Mouse (Mus musculus) ZHBTc4 (cell line): ENCODE results near the gene Gid4.

Experiments
- DNase-seq: peaks from one replicate; pipeline ENCODE4 v3.0.0-alpha.2; 2011; ENCODE audit warnings: low read depth, low spot score

Gid4 gene

DNA sequence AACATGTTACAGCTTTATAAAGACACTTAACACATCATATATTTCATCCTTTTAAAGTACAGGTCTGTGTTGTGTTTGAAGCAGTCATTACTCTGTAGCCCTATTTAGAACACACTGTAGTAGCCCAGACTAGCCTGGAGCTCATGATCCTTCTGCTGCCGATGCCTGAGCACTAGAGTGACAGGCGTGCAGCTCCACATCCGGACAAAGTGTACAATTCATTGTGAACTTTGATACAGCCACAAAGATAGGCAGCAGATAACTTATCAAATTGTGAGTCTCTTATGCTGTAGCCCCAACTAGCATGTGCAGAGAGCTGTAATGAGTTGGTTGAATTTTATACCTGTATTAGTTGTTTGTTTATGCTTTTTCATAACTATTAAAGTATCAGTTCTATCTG lies 10.7 kb downstream of the Gid4 start:
- DNase-seq: no peak

DNA sequence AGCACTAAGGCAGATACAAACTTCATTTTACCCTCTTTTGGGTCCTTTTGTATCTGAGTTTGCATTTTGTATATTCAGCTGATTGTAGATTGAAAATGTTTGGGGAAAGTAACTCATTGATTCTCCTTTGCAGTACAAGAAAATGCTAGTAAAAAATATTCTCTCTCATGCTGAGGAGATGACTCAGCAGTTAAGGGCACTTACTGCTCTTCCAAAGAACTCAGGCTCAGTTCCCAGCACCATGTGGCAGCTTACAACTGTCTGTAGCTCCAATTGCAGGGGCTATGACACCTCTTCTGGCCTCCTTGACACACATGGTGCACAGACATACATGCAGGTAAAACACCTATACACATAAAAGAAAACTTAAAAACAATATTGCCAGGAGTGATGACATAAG lies 16.6 kb downstream of the Gid4 start:
- DNase-seq: no peak

DNA sequence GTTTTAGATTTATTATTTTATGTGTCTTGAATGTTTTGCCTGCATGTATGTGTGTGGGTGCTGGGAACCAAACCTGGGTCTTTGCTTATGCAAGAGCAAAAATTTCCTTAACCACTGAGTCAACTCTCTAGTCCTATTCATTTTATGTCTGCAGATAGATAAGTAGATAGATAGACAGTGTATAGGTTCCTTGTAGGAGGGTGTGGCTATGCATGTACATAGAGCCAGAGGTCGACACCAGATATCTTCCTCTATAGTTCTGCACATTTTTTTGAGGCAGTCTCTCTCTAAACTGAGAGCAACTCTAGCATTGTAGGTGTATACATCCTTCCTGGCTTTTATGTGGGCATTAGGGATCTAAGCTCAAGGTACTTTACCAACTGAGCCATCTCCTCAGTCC lies 18.2 kb downstream of the Gid4 start:
- DNase-seq: no peak

DNA sequence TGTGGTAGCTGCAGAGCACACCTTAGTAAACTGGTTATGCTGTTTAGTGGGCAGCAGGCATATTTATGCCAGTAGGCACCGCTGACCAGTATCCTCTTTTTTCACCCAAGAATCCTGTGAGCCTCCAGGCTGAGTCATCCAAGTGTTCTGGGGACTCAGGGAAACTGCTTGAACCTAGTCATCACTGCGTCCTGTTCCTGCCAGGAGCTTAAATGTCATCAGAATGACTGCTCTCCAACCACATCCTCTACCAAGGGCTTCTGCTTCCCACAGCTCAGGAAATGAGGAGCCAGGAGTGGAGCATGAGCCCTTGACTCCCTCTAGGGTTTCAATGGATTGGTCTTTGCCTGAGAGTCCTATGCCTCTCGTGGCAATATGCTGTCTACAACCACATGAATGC lies 19.7 kb downstream of the Gid4 start:
- no peak for DNase-seq

DNA sequence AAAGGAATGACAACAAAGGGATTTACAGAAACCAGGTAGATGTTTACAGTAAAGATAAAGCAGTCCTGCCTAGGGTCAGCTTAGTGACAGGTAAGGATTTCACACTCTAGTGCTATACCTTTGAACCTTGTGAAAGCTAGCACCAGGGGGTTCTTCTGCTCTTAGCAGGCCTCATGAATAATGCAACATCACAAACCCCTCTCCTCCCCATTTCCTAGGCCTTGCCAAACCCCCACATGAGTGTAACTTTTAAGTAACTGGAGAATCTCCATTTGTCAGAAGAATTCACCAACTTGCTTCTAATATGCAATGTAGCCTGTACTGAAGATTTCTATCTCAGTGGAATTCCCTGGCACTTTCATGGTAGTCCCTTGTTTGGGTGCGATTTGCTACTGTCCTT lies 22.7 kb downstream of the Gid4 start:
- peak; percentile 70 for DNase-seq

DNA sequence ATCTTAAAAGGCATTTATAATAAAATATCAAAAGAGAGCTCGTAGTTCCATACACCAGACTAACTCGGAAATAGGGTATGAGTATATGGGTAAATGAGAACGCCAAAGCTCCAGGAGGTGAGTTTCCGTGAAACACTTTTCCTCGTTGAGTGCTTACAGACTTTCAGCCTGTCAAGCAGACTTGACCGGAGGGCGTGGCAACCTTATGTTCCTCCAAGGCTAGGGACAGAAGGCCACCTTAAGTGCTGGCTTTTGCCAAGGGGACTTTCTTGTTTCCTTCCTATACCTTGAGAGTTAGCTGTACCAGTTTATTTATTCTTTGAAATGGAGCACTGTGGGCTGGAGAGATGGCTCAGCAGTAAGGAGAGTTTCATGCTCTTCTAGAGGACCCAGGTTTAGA lies 23.2 kb downstream of the Gid4 start:
- peak; percentile 88 for DNase-seq

DNA sequence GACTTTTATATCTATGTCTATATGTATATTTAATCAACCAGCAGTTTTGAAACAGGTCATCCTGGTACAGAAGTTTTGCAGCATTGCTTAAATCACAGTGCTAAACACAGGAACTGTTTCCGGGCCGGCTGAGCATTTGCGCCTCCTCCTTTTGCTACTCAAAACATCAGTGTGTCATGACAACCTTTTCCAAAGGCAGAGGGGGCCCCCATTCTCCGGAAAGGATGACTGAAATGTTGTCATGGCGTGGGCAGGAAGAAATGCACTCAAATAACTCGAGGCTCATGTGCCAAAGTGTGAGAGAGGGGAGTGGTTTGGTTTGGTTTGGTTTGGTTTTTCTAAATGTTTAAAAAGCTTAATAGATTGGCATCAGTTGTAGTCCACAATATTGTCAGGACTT lies 26.0 kb downstream of the Gid4 start:
- no peak for DNase-seq

DNA sequence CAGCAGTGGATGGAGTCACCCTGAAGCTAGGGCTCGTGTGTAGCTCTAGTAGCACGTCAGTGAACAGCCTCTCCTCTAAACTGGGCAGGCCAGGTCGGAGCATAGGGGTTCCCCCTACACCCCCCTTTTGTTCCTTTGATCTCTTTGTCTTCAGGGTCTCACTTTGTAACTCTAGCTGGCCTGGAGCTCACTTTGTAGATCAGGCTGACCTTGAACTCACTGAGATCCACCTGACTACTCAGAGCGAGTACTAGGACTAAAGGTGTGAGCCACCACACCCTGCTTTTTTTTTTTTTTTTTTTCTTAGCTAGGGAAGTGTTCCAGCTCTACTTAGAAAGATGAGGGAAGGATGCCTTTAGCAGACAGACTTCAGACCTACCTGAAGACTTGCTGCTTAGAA lies 27.1 kb downstream of the Gid4 start:
- peak; percentile 34 for DNase-seq

DNA sequence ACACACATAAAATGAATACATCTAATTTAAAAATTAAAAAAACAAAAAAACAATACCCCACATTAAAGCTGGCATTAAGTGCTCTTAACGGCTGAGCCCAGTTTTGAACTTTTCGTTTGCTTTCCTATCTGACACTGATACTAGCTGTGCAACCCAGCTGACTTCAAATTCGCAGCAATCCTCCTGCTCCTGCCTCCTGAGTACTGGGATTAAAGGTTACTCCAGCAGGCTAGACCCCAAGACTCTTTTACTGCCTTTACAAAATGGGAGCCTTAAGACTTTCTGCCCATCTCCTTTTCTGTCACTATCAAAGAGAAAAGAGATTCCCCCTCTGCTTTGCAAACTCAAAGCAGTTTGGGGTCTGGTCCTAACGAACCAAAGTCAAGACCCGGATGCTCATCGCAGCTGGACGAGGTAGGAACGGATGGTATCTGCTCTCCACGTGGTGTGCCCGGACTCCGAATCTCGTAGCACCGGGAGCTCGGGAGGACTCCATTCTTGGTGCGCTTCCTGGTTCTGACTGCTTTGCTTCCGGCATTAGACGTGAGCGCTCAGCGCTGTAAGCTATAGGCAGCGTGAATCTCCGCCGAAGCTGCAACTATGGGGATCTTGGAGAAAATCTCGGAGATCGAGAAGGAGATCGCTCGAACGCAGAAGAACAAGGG lies 37.3 kb downstream of the Gid4 start, which contains the start of gene Drg2:
Gene Drg2 (plus strand): TSS at position 512 of the 665 bp plus-strand sequence.
- DNase-seq: peak; percentile 96

DNA sequence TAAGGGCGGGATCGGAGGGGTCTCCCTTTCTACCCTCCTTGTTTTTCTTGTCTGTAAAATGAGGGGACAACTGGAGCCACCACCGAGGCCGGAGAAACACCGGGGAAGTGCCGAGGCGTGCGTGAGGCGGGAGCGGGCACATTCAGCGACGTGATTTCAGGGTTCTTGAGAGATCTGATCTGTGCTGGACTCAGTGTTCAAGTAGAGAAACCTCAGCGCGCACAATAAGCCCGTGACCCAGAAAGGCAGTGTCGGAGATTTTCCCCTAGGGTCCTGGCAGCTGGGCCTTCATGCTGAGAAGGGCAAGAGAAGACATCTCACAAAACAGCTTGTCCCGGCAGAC lies 37.8 kb downstream of the Gid4 start:
- no peak for DNase-seq

DNA sequence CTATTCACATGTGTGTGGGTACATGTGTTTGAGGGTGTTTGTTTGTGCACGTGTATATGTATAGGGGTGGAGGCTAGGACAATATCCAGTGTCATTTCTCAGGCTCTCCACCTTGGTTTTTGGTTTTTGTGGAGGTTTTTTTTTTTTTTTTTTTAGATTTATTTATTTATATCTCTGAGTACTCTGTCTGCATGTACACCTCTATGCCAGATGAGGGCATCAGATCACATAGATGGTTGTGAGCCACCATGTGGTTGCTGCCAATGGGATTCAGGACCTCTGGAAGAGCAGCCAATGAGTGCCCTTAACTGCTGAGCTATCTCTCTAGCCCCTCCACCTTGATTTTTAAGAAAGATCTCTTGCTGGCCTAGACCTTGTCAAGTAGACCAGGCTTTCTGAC lies 41.0 kb downstream of the Gid4 start:
- DNase-seq: peak; percentile 37

DNA sequence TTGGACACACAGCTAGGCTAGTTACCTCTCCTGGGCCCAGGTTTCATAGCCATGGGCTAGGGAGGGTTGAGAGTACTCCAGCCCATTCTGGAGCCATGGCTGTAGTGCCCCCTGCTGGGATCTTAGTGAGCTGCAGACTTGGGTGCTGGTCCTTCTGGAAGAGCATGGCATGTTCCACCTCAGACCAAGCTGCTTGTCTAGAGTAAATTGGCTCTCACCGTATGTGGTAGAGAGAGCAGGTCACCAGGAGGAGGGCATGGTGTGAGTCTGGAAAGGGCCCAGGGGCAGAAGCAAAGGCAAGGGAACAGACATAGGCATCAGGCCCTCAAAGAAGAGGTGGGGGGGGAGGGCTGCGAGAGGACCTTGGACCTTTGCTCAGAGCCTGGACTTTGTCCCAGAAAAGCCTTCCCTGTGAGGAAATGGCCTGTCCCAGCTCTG lies 49.0 kb downstream of the Gid4 start:
- DNase-seq: peak; percentile 82

DNA sequence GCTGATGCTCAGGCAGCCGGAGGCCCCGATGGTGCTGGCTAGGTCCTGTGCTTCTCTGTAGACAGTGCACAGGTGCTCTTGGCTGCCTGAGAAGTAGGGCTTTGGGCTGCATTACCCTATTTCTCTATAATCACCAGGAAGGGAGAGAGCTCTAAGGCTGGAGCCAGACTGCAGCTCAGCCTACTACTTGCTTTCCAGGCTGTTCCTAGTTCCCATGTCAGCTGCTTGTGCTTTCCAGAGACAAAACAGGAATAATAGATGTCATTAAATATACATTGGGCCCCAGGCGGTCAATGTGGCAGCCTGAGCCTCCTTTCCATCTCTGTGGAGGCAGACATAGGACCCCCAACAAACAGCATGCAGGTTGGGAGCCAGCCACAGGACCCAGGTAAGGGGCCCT lies 52.1 kb downstream of the Gid4 start, which contains the start of gene Myo15:
Gene Myo15 (plus strand): TSS at position 301 of the 400 bp plus-strand sequence.
- no peak for DNase-seq

DNA sequence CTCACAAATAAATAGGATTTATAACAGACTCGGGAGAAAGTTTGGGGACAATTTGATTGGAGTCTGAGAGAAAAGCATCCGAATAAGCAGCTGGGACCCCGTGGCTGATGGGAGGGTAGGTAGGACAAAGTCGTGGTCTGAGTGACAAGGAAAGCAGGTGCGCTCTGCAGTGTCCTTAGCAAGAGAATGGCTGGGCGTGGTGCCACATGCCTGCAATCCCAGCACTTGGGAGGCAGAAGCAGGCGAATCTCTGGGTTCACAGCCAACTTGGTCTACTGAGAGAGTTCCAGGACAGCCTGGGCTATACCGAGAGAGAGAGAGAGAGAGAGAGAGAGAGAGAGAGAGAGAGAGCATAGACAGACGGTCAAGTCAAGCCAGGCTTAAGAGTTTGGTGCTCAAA lies 53.8 kb downstream of the Gid4 start:
- peak; percentile 75 for DNase-seq

DNA sequence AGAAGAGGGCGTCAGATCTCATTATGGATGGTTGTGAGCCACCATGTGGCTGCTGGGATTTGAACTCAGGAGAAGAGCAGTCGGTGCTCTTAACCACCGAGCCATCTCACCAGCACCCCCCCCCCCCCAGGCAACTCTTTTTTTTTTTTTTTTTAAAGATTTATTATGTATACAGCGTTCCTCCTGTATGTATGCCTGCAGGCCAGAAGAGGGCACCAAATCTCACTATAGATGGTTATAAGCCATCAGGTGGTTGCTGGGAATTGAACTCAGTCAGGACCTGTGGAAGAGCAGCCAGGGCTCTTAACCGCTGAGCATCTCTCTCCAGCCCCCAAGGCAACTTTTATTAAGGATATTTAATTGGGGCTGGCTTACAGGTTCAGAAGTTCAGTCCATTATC lies 57.6 kb downstream of the Gid4 start:
- peak; percentile 51 for DNase-seq

DNA sequence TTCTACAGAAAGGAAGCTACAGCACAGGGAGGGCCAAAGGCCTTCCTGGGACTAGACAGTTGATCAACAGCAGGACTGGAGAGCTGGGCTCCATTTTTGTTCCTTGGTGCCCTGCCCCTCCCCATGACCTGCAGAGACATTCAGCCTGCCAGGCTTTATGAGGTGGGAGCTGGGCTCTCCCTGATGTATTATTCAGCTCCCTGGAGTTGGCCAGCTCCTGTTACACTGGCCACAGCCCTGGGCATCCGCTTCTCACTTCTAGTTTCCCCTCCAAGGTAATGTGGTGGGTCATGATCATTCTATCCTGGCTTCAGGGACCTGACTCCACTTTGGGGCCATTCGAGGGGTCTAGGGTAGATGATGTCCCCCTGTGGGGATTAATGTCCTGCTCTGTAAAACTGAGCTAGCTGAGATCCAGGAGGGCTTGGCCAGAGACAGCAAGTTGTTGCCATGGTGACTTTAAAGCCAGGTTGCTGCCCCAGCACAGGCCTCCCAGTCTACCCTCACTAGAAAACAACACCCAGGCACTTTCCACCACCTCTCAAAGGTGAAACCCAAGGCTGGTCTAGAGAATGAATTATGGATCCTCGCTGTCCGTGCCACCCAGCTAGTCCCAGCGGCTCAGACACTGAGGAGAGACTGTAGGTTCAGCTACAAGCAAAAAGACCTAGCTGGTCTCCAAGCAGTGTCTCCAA lies 58.9 kb downstream of the Gid4 start:
- DNase-seq: no peak

DNA sequence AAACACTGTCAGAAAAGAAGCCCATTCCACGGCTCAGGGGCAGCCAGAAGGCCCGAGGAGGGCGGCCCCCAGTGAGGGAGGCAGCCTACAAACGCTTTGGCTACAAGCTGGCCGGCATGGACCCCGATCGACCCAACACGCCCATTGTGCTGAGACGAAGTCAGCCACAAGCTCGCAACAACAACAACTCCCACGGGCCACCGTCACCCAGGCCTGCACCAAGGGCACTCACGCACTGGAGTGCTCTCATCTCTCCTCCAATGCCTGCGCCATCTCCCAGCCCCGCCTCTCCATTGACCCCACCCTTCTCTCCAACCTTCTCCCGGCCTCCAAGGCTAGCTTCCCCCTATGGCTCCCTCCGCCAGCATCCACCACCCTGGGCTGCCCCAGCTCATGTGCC lies 61.2 kb downstream of the Gid4 start:
- DNase-seq: peak; percentile 88

DNA sequence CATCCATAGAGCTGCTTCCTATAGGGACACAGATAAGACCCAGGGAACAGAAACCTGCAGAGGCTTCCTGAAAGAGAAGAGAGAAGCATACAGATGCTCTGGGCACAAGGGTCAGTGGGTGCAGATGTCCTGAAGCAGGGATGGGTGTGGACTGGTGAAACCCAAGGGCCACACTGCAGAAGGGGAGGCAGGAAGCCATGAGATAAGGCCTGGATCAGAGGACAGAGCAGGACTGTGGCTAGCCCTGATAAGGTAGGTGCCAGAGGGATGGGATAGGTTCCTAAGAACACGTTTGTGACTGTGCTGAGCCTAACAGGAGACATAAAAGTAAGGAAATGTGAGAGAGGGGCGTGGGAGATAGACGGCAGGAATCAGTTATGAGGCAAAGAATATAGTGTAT lies 69.3 kb downstream of the Gid4 start:
- no peak for DNase-seq

DNA sequence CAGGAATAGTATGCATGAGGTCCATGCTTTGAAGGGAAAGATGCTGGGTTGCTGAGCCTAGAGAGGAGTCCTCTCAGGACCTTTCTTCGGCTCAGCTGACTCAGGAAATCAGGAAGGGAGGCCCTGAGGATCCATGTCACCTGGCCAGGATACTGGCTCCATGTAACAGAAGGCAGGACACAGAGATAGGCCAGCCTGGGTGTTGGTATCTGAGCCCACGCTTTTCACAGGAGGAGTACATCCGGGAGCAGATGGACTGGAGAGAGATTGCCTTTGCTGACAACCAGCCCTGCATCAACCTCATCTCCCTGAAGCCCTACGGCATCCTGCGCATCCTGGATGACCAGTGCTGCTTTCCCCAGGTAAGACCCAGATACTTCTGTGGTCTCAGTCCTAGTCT lies 75.8 kb downstream of the Gid4 start:
- no peak for DNase-seq

DNA sequence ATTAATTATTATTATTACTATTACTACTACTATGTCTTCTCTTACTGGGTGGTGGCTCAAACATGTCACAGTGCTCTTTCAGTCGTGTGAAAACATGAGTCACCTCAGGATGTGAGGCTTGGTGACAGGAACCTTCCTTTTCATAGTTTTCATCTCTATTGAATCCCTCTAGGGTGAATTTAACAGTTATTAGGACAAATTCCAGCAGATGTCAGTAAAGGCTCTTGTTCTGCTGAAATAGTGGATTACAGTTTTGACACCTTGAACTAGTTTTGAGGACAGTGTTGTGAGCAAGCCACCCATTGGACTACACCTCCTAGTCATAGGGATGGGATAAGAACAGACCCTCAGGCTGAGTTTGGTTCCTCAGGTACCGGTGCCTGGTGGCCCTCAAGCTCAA lies 78.7 kb downstream of the Gid4 start:
- no peak for DNase-seq
